Mouse (Mus musculus) embryonic facial prominence, embryonic 10.5 days (tissue): ENCODE data around the gene Derl3. TPM values are rescaled to one million over a fixed set of nuclear protein-coding genes. Genes with fewer than 3 reads are reported as not detected.

Experiments
- DNase-seq: peaks from one replicate; pipeline ENCODE4 v3.0.0-alpha.2; 2017; ENCODE audit warnings: low spot score
- H3K27ac ChIP-seq: fragments of 300-500 bp; sonication (generic); replicated peaks from 2 replicates; pipeline ENCODE4 v1.5.1; 2016; ENCODE audit warnings: mild to moderate bottlenecking
- H3K27me3 ChIP-seq: fragments of 300-500 bp; sonication (generic); replicated peaks from 2 replicates; pipeline ENCODE4 v1.6.1; 2016; ENCODE audit warnings: low read depth, mild to moderate bottlenecking; ENCODE audit not compliant: poor library complexity, severe bottlenecking
- H3K36me3 ChIP-seq: fragments of 300-500 bp; sonication (generic); replicated peaks from 2 replicates; pipeline ENCODE4 v1.6.1; 2016; ENCODE audit warnings: mild to moderate bottlenecking, moderate library complexity
- H3K4me1 ChIP-seq: fragments of 300-500 bp; sonication (generic); 2 replicates; pipeline ENCODE4 v1.6.1; 2016
- H3K4me3 ChIP-seq: fragments of 300-500 bp; sonication (generic); 2 replicates; pipeline ENCODE4 v1.5.1; 2016; ENCODE audit warnings: mild to moderate bottlenecking, moderate library complexity
- H3K9me3 ChIP-seq: fragments of 300-500 bp; sonication (generic); 2 replicates; pipeline ENCODE4 v1.6.1; 2016; ENCODE audit warnings: mild to moderate bottlenecking
- WGBS: fragments of 180-500 bp; shearing (Covaris S2); methylation state at CpG from one replicate; pipeline ENCODE4 v1.1.7; 2016; 5-methylcytosine and 5-hydroxymethylcytosine counted together
- polyA plus RNA-seq: library from polyadenylated mRNA; unstranded; fragments of >200 nt; fragmentation: Nextera tagmentation; extraction: Ambion mirVana; gene quantifications from 2 replicates; pipeline ENCODE4 v1.2.1, GENCODE M21; 2016

The Derl3 gene
- polyA plus RNA-seq, 1 experiment from 2014 or later, result 3.0 TPM

DNA sequence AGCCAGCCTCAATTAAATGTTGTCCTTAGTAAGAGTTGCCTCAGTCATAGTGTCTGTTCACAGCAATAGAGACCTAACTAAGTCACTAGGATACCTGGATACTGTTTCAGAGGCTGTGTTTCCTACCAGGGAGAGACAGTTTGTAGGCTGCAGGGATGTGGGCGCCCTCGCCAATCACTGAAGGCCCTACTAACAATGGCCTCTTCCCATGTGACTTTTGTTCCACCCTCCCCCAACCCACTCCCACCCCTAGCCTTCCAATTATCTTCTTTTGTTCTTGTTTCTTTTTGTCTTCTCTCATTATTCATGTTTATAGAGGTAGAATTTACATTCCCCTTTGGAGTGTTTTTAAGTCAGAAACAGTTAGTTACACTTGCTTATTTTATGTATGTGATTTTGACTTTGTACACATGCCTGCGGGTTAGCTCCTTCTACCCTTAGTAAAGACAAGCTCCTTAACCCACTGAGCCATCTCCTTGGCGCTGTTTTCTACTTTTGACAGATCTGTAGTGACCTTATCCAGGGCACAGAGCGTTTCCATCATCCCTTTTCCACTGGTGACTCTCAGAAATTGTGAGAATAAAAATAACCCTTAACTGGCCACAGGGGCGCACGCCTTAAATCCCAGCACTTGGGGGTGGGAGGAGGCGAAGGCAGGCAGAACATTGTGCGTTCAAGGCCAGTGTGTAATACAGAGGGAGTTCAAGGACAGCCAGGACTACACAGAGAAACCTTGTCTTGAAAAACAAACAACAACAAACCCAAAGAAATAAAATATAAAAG lies 48.0 kb downstream of the Derl3 start:
- Histone ChIP-seq H3K27ac (no peak overlapping the region), H3K27me3 (peaks cover 52% of the 10 kb centered on the region), H3K36me3 (no peaks in the 10 kb centered on the region), H3K4me1 (peaks cover 28% of the 10 kb centered on the region), H3K4me3 (no peak overlapping the region), H3K9me3 (no peaks in the 10 kb centered on the region)
- WGBS, result 69% methylated on average over 9 of the region's 9 CpGs
- DNase-seq, result no peak

DNA sequence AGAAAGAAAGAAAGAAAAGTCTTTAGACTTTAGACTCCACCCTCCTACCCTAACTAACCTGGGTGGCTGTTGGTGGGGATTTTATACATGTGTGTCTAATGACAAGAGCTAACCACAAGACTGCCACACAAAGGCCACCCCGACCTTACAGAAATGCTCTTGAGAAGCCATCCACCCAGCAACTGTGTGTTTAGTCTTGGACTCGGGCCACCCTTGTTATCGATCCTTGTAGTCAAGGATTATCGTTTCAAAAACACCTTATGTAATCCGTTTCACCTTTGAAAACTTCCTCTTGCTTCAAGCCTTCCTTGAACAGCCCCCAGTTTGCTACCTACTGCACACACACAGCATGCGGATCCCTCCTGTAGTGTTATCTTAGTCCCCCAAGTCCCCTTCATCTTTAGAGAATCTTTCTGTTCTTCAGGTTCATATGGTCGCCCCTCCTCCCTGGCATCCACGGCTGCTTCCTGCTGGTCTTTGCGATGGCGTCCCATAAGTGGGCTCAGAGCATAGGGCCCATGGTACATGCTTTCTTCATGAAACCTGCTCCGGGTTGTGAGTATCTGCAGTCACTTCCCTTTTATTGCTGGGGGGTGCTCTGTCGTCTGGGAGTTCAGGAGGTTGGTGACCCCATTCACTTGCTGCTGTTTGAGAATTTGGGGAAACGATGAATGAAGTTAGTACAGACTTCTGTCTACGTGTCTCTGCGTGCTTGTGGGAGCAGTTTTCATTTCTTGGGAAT lies 49.7 kb downstream of the Derl3 start, which contains the start of gene Vpreb3:
Vpreb3 (plus strand) TSS at position 322 of the 742 bp plus-strand sequence.
- WGBS, result 81% methylated on average over 15 of the region's 15 CpGs
- Histone ChIP-seq H3K9me3 (no peaks in the 10 kb centered on the region), H3K27ac (no peak within 1 kb of the TSS), H3K4me3 (no peak within 1 kb of the TSS), H3K27me3 (peaks cover 35% of the 10 kb centered on the region), H3K36me3 (no peaks in the 10 kb centered on the region), H3K4me1 (peaks cover 18% of the 10 kb centered on the region)
- DNase-seq, result no peak

DNA sequence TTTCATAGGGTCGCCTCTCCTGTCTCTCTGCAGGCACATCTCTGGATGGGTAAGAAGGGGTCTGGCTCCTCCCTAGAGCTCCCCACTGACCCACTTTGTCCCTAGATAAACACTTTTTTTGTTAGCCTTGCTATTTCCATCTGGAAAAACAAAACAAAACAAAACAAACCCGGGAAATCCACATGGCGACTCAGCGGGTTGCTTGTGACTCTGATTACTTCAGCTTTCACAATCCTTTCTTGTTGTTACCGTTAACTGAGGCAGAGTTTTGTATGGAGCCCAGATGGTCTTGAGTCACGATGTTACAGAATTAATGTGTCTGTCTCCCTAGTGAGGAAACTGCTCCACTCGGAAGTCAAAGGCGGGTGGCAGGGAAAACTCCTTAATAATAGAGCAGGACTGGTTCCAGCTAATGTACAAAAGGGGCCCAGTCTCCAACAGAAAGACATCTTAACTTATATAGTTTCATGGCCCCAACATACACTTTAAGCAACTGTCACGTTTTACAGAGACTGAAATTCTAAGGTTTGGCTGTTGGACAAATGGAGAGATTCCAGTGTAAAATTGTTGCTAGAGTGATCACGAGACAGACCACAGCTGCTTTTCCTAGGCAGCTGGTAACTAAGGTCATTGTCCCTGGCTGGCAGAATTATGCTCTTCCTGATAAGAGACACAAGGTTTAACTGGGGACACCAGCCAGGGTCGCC lies 51.0 kb downstream of the Derl3 start:
- DNase-seq, result no peak
- 30% methylated on average over 11 of the region's 11 CpGs for WGBS
- Histone ChIP-seq H3K36me3 (no peaks in the 10 kb centered on the region), H3K4me1 (peaks cover 18% of the 10 kb centered on the region), H3K27ac (no peak overlapping the region), H3K9me3 (no peaks in the 10 kb centered on the region), H3K27me3 (peaks cover 33% of the 10 kb centered on the region), H3K4me3 (no peak overlapping the region)

DNA sequence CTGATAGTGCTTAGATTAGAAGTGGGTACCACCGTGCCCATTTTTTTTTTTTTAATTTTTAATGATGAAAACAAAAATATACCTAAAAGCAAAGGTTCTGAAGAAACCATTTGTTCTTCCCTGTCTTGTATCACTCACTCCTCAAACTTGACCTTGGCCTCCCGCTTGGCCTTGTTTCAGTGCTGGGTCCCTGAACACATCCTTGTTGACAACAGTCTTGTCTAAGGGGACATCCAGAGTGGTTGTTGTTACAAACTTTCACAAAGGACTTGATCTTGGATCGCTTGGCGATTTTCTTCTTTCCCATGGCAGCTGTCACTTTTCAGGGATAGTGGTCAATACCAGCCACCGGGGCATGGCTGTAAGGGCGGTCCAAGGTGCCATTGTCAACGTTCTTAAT lies 52.0 kb downstream of the Derl3 start:
- H3K36me3 ChIP-seq, result no peaks in the 10 kb centered on the region
- DNase-seq, result no peak
- H3K27me3 ChIP-seq, result peaks cover 32% of the 10 kb centered on the region
- 94% methylated on average over 7 of the region's 7 CpGs for WGBS
- no peak overlapping the region for H3K4me3 ChIP-seq
- no peaks in the 10 kb centered on the region for H3K9me3 ChIP-seq
- no peak overlapping the region for H3K27ac ChIP-seq
- H3K4me1 ChIP-seq, result peaks cover 22% of the 10 kb centered on the region

Other genes starting within 250 kb of the Derl3 start
- 1.6 and 1.8 TPM in 2 replicates for gene Susd2, start 249.4 kb upstream of the Derl3 start, polyA plus RNA-seq
- gene Cabin1, start 129.1 kb upstream of the Derl3 start, polyA plus RNA-seq, result 32.5 and 39.0 TPM in 2 replicates
- gene Ddt, start 120.0 kb upstream of the Derl3 start, polyA plus RNA-seq, result 93.8 and 103 TPM in 2 replicates
- not detected in 2 replicates for gene Gm20441, start 112.5 kb upstream of the Derl3 start, polyA plus RNA-seq
- gene Gstt3, start 112.0 kb upstream of the Derl3 start, polyA plus RNA-seq, result 2.4 and 4.3 TPM in 2 replicates
- gene Gstt1, start 94.8 kb upstream of the Derl3 start, polyA plus RNA-seq, result 3.0 and 4.3 TPM in 2 replicates
- 0.21 TPM in 1 of 2 replicates, not detected in the other for gene Gstt4, start 70.9 kb upstream of the Derl3 start, polyA plus RNA-seq
- gene Gstt2, start 56.0 kb upstream of the Derl3 start, polyA plus RNA-seq, result 6.8 and 8.5 TPM in 2 replicates
- gene Mif, start 33.2 kb upstream of the Derl3 start, polyA plus RNA-seq, result 3,361 and 3,650 TPM in 2 replicates
- gene Smarcb1, start 28.2 kb downstream of the Derl3 start, polyA plus RNA-seq, result 284 and 291 TPM in 2 replicates
- 8.4 and 9.6 TPM in 2 replicates for gene Chchd10, start 39.7 kb downstream of the Derl3 start, polyA plus RNA-seq
- gene Mmp11, start 43.1 kb downstream of the Derl3 start, polyA plus RNA-seq, result 36.7 and 46.4 TPM in 2 replicates
- 0.29 and 0.56 TPM in 2 replicates for gene Gm867, start 47.3 kb downstream of the Derl3 start, polyA plus RNA-seq
- 0.42 and 1.1 TPM in 2 replicates for gene Vpreb3, start 49.6 kb downstream of the Derl3 start, polyA plus RNA-seq
- 0.10 TPM in 1 of 2 replicates, not detected in the other for gene Gm5134, start 61.1 kb downstream of the Derl3 start, polyA plus RNA-seq
- gene Zfp280b, start 139.2 kb downstream of the Derl3 start, polyA plus RNA-seq, result 38.4 and 41.2 TPM in 2 replicates
- not detected in 2 replicates for gene Slc5a4b, start 217.5 kb downstream of the Derl3 start, polyA plus RNA-seq